Mouse (Mus musculus): ENCODE measurements at regions not wholly inside any gene's neighbourhood (a gene's known extent, or its start where the extent isn't known, plus 50 kb on each side); places are given as distances from the start of the nearest gene placed in this dataset.

- no peak for TF ChIP-seq FLI1 (IDR thresholded peaks at IDR 0.05; ENCODE audit: low read length)
- TF ChIP-seq GATA1 (IDR thresholded peaks at IDR 0.05; ENCODE audit: borderline replicate concordance, low read length) = no peak
- H3K4me3 ChIP-seq (replicated peaks) = no peak overlapping the region
- no peaks in the 10 kb centered on the region for H3K27me3 ChIP-seq (replicated peaks)
Measured at GRCm38 (mm10) chr5:85780730-85781454, 284.5 kb downstream of the Cenpc1 start.

GRCm38 (mm10) chr5:85780017-85780416, 285.4 kb downstream of the Cenpc1 start:
- no peaks in the 10 kb centered on the region for H3K36me3 ChIP-seq (replicated peaks; ENCODE audit: low read length)
- H3K4me3 ChIP-seq (replicated peaks) = no peak overlapping the region
- no peaks in the 10 kb centered on the region for H3K9me3 ChIP-seq
- TF ChIP-seq FLI1 (IDR thresholded peaks at IDR 0.05; ENCODE audit: low read length) (no peak), GATA1 (IDR thresholded peaks at IDR 0.05; ENCODE audit: borderline replicate concordance, low read length) (no peak)
- no peaks in the 10 kb centered on the region for H3K27me3 ChIP-seq (replicated peaks)
- H3K4me1 ChIP-seq = no peaks in the 10 kb centered on the region

More at GRCm38 (mm10) chr5:85780730-85781454, 284.5 kb downstream of the Cenpc1 start:
- Histone ChIP-seq H3K4me1 (no peaks in the 10 kb centered on the region), H3K36me3 (replicated peaks; ENCODE audit: low read length) (no peaks in the 10 kb centered on the region), H3K9me3 (no peaks in the 10 kb centered on the region)

- TF ChIP-seq FLI1 (IDR thresholded peaks at IDR 0.05; ENCODE audit: low read length) = no peak
- no peak for TF ChIP-seq GATA1 (IDR thresholded peaks at IDR 0.05; ENCODE audit: borderline replicate concordance, low read length)
- Histone ChIP-seq H3K9me3 (no peaks in the 10 kb centered on the region), H3K36me3 (replicated peaks; ENCODE audit: low read length) (no peaks in the 10 kb centered on the region), H3K27me3 (replicated peaks) (no peaks in the 10 kb centered on the region), H3K4me1 (no peaks in the 10 kb centered on the region), H3K4me3 (replicated peaks) (no peak overlapping the region)
Measured at GRCm38 (mm10) chr5:85779205-85779604, 286.2 kb downstream of the Cenpc1 start.

GRCm38 (mm10) chr5:85772660-85773059, 292.7 kb downstream of the Cenpc1 start:
- H3K27me3 ChIP-seq (replicated peaks) = no peaks in the 10 kb centered on the region
- H3K4me3 ChIP-seq (replicated peaks) = no peak overlapping the region
- H3K36me3 ChIP-seq (replicated peaks; ENCODE audit: low read length) = no peaks in the 10 kb centered on the region
- TF ChIP-seq FLI1 (IDR thresholded peaks at IDR 0.05; ENCODE audit: low read length) (no peak), GATA1 (IDR thresholded peaks at IDR 0.05; ENCODE audit: borderline replicate concordance, low read length) (no peak)
- H3K4me1 ChIP-seq = no peaks in the 10 kb centered on the region; the same call in 1 of the 2 replicates
- no peaks in the 10 kb centered on the region for H3K9me3 ChIP-seq

- TF ChIP-seq FLI1 (IDR thresholded peaks at IDR 0.05; ENCODE audit: low read length) (no peak), GATA1 (IDR thresholded peaks at IDR 0.05; ENCODE audit: borderline replicate concordance, low read length) (no peak)
- H3K4me3 ChIP-seq (replicated peaks) = no peak overlapping the region
- no peaks in the 10 kb centered on the region for H3K27me3 ChIP-seq (replicated peaks)
- no peaks in the 10 kb centered on the region for H3K9me3 ChIP-seq
- H3K36me3 ChIP-seq (replicated peaks; ENCODE audit: low read length) = no peaks in the 10 kb centered on the region
- H3K4me1 ChIP-seq = no peaks in the 10 kb centered on the region; the same call in 1 of the 2 replicates
Measured at GRCm38 (mm10) chr5:85772086-85772485, 293.3 kb downstream of the Cenpc1 start.

- H3K4me3 ChIP-seq (replicated peaks) = peak overlapping the region; percentile 16
- H3K36me3 ChIP-seq (replicated peaks; ENCODE audit: low read length) = no peaks in the 10 kb centered on the region
Measured at GRCm38 (mm10) chr5:85767157-85767556, 298.2 kb downstream of the Cenpc1 start.

GRCm38 (mm10) chr5:85756716-85757115, 308.7 kb downstream of the Cenpc1 start:
- TF ChIP-seq FLI1 (IDR thresholded peaks at IDR 0.05; ENCODE audit: low read length) = no peak
- H3K27me3 ChIP-seq (replicated peaks) = no peaks in the 10 kb centered on the region
- no peaks in the 10 kb centered on the region for H3K36me3 ChIP-seq (replicated peaks; ENCODE audit: low read length)
- H3K4me1 ChIP-seq = no peaks in the 10 kb centered on the region
- H3K9me3 ChIP-seq = peaks cover 23% of the 10 kb centered on the region
- H3K4me3 ChIP-seq (replicated peaks) = no peak overlapping the region

More at GRCm38 (mm10) chr5:85767157-85767556, 298.2 kb downstream of the Cenpc1 start:
- H3K9me3 ChIP-seq = no peaks in the 10 kb centered on the region
- no peaks in the 10 kb centered on the region for H3K27me3 ChIP-seq (replicated peaks)
- TF ChIP-seq GATA1 (IDR thresholded peaks at IDR 0.05; ENCODE audit: borderline replicate concordance, low read length) (no peak), FLI1 (IDR thresholded peaks at IDR 0.05; ENCODE audit: low read length) (no peak)
- no peaks in the 10 kb centered on the region; the same call in 1 of the 2 replicates for H3K4me1 ChIP-seq

GRCm38 (mm10) chr5:85754227-85754626, 311.2 kb downstream of the Cenpc1 start:
- no peak for TF ChIP-seq FLI1 (IDR thresholded peaks at IDR 0.05; ENCODE audit: low read length)
- TF ChIP-seq GATA1 (IDR thresholded peaks at IDR 0.05; ENCODE audit: borderline replicate concordance, low read length) = no peak

GRCm38 (mm10) chr5:85753109-85753508, 312.3 kb downstream of the Cenpc1 start:
- H3K9me3 ChIP-seq = peaks cover 23% of the 10 kb centered on the region
- no peaks in the 10 kb centered on the region for H3K27me3 ChIP-seq (replicated peaks)
- H3K4me1 ChIP-seq = no peaks in the 10 kb centered on the region
- no peak overlapping the region for H3K4me3 ChIP-seq (replicated peaks)
- TF ChIP-seq FLI1 (IDR thresholded peaks at IDR 0.05; ENCODE audit: low read length) = no peak
- TF ChIP-seq GATA1 (IDR thresholded peaks at IDR 0.05; ENCODE audit: borderline replicate concordance, low read length) = no peak
- no peaks in the 10 kb centered on the region for H3K36me3 ChIP-seq (replicated peaks; ENCODE audit: low read length)

More at GRCm38 (mm10) chr5:85754227-85754626, 311.2 kb downstream of the Cenpc1 start:
- Histone ChIP-seq H3K4me1 (no peaks in the 10 kb centered on the region), H3K9me3 (peaks cover 23% of the 10 kb centered on the region), H3K27me3 (replicated peaks) (no peaks in the 10 kb centered on the region), H3K36me3 (replicated peaks; ENCODE audit: low read length) (no peaks in the 10 kb centered on the region), H3K4me3 (replicated peaks) (no peak overlapping the region)

GRCm38 (mm10) chr5:85751649-85752048, 313.7 kb downstream of the Cenpc1 start:
- H3K4me1 ChIP-seq = no peaks in the 10 kb centered on the region

More at GRCm38 (mm10) chr5:85751649-85752048, 313.7 kb downstream of the Cenpc1 start:
- TF ChIP-seq GATA1 (IDR thresholded peaks at IDR 0.05; ENCODE audit: borderline replicate concordance, low read length) (no peak), FLI1 (IDR thresholded peaks at IDR 0.05; ENCODE audit: low read length) (no peak)
- Histone ChIP-seq H3K4me3 (replicated peaks) (no peak overlapping the region), H3K9me3 (peaks cover 20% of the 10 kb centered on the region), H3K27me3 (replicated peaks) (no peaks in the 10 kb centered on the region), H3K36me3 (replicated peaks; ENCODE audit: low read length) (no peaks in the 10 kb centered on the region)

Measured in megakaryocyte, embryonic 14.5 days (primary cell).